Mouse (Mus musculus): Measurements from ENCODE around the gene Thap8.
"Not testable (repeated sequence)": the region's sequence is repeated elsewhere in the genome, so short reads cannot be mapped to it uniquely, and the experiment has no call there.

The Thap8 gene

GRCm38 (mm10) chr7:30279951-30280669 is at the start of gene Thap8, which contains the start of gene Wdr62:
Thap8 (plus strand) TSS chr7:30280094.
Wdr62 (minus strand) TSS chr7:30280419.
- DNase-seq = peak; percentile 95 to 96

- no peak for DNase-seq
Observed at GRCm38 (mm10) chr7:30231328-30231668, 48.6 kb upstream of the Thap8 start.

- peak; percentile 98 for DNase-seq
Observed at GRCm38 (mm10) chr7:30231669-30232454, 48.0 kb upstream of the Thap8 start, which contains the start of the genes Polr2i and Tbcb. Polr2i (plus strand) TSS chr7:30231948. Tbcb (minus strand) TSS chr7:30232272.

GRCm38 (mm10) chr7:30232631-30233148 is 47.2 kb upstream of the Thap8 start:
- peak; percentile 68 to 88 for DNase-seq

GRCm38 (mm10) chr7:30233387-30233786 is 46.5 kb upstream of the Thap8 start:
- DNase-seq = peak; percentile 53 to 74

- DNase-seq = no peak
Observed at GRCm38 (mm10) chr7:30234276-30234858, 45.5 kb upstream of the Thap8 start.

GRCm38 (mm10) chr7:30235091-30235490 is 44.8 kb upstream of the Thap8 start:
- no peak for DNase-seq

- DNase-seq = no peak
Observed at GRCm38 (mm10) chr7:30235625-30236024, 44.3 kb upstream of the Thap8 start, which contains the start of gene Ovol3. Ovol3 (minus strand) TSS chr7:30235725.

- not testable (repeated sequence) for DNase-seq
Observed at GRCm38 (mm10) chr7:30237374-30237773, 42.5 kb upstream of the Thap8 start.

- DNase-seq = no peak
Observed at GRCm38 (mm10) chr7:30251956-30252954, 27.6 kb upstream of the Thap8 start.

- DNase-seq = no peak
Observed at GRCm38 (mm10) chr7:30265041-30265440, 14.9 kb upstream of the Thap8 start.

GRCm38 (mm10) chr7:30265531-30265930 is 14.4 kb upstream of the Thap8 start:
- DNase-seq = no peak

GRCm38 (mm10) chr7:30265935-30266334 is 14.0 kb upstream of the Thap8 start:
- DNase-seq = no peak

GRCm38 (mm10) chr7:30266780-30267179 is 13.1 kb upstream of the Thap8 start:
- no peak for DNase-seq

- DNase-seq = peak; percentile 39 to 52
Observed at GRCm38 (mm10) chr7:30269641-30270040, 10.3 kb upstream of the Thap8 start.

GRCm38 (mm10) chr7:30274383-30274782 is 5.5 kb upstream of the Thap8 start:
- DNase-seq = no peak

GRCm38 (mm10) chr7:30278911-30279310 is 983 bp upstream of the Thap8 start:
- DNase-seq = no peak

- DNase-seq = no peak
Observed at GRCm38 (mm10) chr7:30279536-30279935, 358 bp upstream of the Thap8 start.

GRCm38 (mm10) chr7:30280670-30281138 is 810 bp downstream of the Thap8 start:
- peak; percentile 89 to 90 for DNase-seq

- no peak for DNase-seq
Observed at GRCm38 (mm10) chr7:30281522-30281921, 1.6 kb downstream of the Thap8 start.

GRCm38 (mm10) chr7:30282740-30283139 is 2.8 kb downstream of the Thap8 start:
- no peak for DNase-seq
